Mouse (Mus musculus) midbrain, embryonic 10.5 days (tissue): ENCODE results near the gene BC016579. TPM values are rescaled to one million over a fixed set of nuclear protein-coding genes. Genes with fewer than 3 reads are reported as not detected.

ENCODE experiments used
- DNase-seq: peaks from one replicate; pipeline ENCODE4 v3.0.0-alpha.2; 2017; ENCODE audit warnings: low spot score
- H3K27ac ChIP-seq: fragments of 300-500 bp; sonication (generic); replicated peaks from 2 replicates; pipeline ENCODE4 v1.5.1; 2016; ENCODE audit warnings: mild to moderate bottlenecking
- H3K27me3 ChIP-seq: fragments of 300-500 bp; sonication (generic); 2 replicates; pipeline ENCODE4 v1.6.1; 2016; ENCODE audit warnings: low read depth, mild to moderate bottlenecking; ENCODE audit not compliant: poor library complexity, severe bottlenecking
- H3K36me3 ChIP-seq: fragments of 300-500 bp; sonication (generic); 2 replicates; pipeline ENCODE4 v1.6.1; 2016; ENCODE audit warnings: mild to moderate bottlenecking, moderate library complexity
- H3K4me1 ChIP-seq: fragments of 300-500 bp; sonication (generic); 2 replicates; pipeline ENCODE4 v1.6.1; 2016
- H3K4me3 ChIP-seq: fragments of 300-500 bp; sonication (generic); 2 replicates; pipeline ENCODE4 v1.5.1; 2016; ENCODE audit warnings: mild to moderate bottlenecking, moderate library complexity
- H3K9me3 ChIP-seq: fragments of 300-500 bp; sonication (generic); replicated peaks from 2 replicates; pipeline ENCODE4 v1.6.1; 2016; ENCODE audit warnings: mild to moderate bottlenecking
- WGBS: fragments of 180-500 bp; shearing (Covaris S2); methylation state at CpG from one replicate; pipeline ENCODE4 v1.1.7; 2016; 5-methylcytosine and 5-hydroxymethylcytosine counted together
- polyA plus RNA-seq: library from polyadenylated mRNA; unstranded; fragments of >200 nt; fragmentation: Nextera tagmentation; extraction: Ambion mirVana; gene quantifications from 2 replicates; pipeline ENCODE4 v1.2.1, GENCODE M21; 2016

BC016579 gene
- polyA plus RNA-seq, 1 experiment from 2014 or later = 0.09 TPM

GRCm38 (mm10) chr16:45593656-45594055, 60.2 kb downstream of the BC016579 start:
- DNase-seq = no peak
- H3K27ac ChIP-seq = no peak overlapping the region

GRCm38 (mm10) chr16:45582512-45582911, 71.4 kb downstream of the BC016579 start:
- Histone ChIP-seq H3K27me3 (no peaks in the 10 kb centered on the region), H3K27ac (no peak overlapping the region), H3K36me3 (no peaks in the 10 kb centered on the region), H3K9me3 (no peaks in the 10 kb centered on the region), H3K4me1 (no peaks in the 10 kb centered on the region), H3K4me3 (no peak overlapping the region)
- WGBS = 41% methylated on average over 2 of the region's 2 CpGs
- DNase-seq = no peak

More at GRCm38 (mm10) chr16:45593656-45594055, 60.2 kb downstream of the BC016579 start:
- 64% methylated on average over 1 of the region's 1 CpGs for WGBS
- H3K36me3 ChIP-seq = no peaks in the 10 kb centered on the region
- no peaks in the 10 kb centered on the region for H3K4me1 ChIP-seq
- no peaks in the 10 kb centered on the region for H3K9me3 ChIP-seq
- no peaks in the 10 kb centered on the region for H3K27me3 ChIP-seq
- H3K4me3 ChIP-seq = no peak overlapping the region

GRCm38 (mm10) chr16:45579883-45580282, 74.0 kb downstream of the BC016579 start:
- Histone ChIP-seq H3K4me3 (no peak overlapping the region), H3K36me3 (no peaks in the 10 kb centered on the region), H3K4me1 (no peaks in the 10 kb centered on the region), H3K27me3 (no peaks in the 10 kb centered on the region), H3K27ac (no peak overlapping the region), H3K9me3 (no peaks in the 10 kb centered on the region)
- no peak for DNase-seq
- 65% methylated on average over 12 of the region's 12 CpGs for WGBS

Other genes with a start within 250 kb of the BC016579 start
- gene Cd200, start 245.0 kb downstream of the BC016579 start, polyA plus RNA-seq = 16.5 and 30.8 TPM in 2 replicates
- gene Gm609, start 161.1 kb downstream of the BC016579 start, polyA plus RNA-seq = not detected in 2 replicates
- not detected in 2 replicates for gene Gm17783, start 122.0 kb downstream of the BC016579 start, polyA plus RNA-seq
- not detected in 2 replicates for gene Slc9c1, start 118.8 kb downstream of the BC016579 start, polyA plus RNA-seq
- gene Gcsam, start 43.7 kb downstream of the BC016579 start, polyA plus RNA-seq = 0.06 TPM in 1 of 2 replicates, not detected in the other
- gene Tmprss7, start 39.6 kb upstream of the BC016579 start, polyA plus RNA-seq = 0.29 and 0.31 TPM in 2 replicates
- 145 and 248 TPM in 2 replicates for gene Tagln3, start 70.5 kb upstream of the BC016579 start, polyA plus RNA-seq
- gene Abhd10, start 88.9 kb upstream of the BC016579 start, polyA plus RNA-seq = 46.9 and 50.1 TPM in 2 replicates